Mouse (Mus musculus): ENCODE measurements around the gene Elmo3.

DNA sequence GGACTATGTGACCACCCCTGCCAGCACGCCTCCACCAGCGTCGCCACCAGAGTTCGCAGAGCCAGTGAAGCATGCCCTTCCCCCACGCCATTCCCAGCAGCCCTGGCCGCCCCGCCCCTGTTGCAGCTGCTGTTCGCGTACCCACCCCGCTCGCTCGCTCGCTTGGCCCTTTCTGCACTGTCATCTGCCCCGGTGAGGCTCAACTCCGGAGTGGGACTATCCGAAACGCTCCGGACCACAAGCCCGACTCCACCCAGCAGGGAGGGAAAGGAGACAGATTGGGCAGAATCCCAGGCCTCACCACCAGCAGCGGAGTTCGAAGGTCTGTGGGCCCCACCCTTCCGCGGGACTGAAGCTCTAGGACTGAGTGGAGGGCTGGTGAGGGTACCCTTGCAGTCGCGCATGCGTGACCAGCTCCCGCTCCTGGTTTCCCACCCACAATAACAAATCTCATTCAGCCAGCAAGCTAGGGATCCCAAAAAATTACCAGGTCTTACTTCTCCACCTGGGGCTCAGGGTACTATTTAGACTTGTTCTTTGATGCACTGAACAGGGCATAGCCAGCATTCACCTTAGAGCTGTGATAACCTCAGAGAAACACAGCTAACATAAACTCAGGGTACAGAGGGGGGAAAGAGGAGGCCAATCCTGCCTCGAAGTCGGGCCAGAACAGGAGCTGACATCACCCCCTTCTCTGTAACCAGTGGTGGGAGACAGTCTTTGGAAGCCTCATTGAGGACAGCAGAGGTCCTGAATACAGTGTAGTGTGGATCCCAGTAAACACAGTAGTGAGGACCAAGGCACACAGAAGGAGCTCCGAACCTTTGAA lies 28.9 kb upstream of the Elmo3 start:
- TF ChIP-seq CTCF (IDR thresholded peaks at IDR 0.05; ENCODE audit: low read depth, low read length) (no peak), POLR2A (IDR thresholded peaks at IDR 0.05; ENCODE audit: borderline replicate concordance, low read depth, low read length) (no peak)

Data from bone marrow macrophage, adult 2 months (primary cell).